17 mouse cellular contexts compared by ENCODE assay signal in the genomic region with DNA sequence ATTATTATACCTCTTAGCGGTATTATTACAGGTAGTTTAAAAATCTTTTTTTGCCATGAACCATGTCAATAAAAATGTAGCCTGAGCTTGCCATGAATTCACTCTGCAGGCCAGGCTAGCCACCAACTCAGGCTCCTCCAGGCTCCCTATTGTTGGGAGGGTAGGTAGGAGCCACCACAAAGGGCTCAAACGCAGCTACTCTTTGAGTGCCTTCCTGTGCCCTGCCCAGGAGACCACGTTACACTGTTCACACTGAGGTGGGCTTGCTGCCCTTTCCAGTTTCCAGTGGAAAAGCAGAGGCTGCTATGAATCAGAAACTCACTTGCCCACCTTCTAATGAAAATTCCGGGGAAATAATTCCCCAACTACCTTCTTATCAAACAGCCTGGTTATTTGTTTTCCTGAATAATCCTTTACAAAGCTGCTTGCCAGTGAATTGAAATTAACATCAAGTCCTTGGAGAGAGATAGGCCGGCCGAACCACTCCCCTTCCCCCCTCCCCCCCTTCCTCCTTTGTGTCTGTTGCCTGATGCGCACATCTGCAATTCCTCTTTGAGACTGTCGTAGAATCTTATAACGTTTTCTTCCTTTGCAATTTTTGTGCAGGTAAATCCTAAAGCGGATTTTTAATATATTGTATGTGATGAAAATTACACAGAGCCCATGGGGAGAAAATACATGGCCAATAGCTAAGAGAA. TPM values are rescaled to one million over a fixed set of nuclear protein-coding genes. Genes with fewer than 3 reads are reported as not detected.
DNase-seq lines count a peak whose midpoint lies in the region; ATAC-seq and TF ChIP-seq lines count a peak whose summit lies in the region.
"Had no signal": no experiment of that assay in that cellular context is flagged by ENCODE, and none has a peak within 500 bp of the region (broad histone marks: within the 10 kb centered on the region; RNA-seq: fewer than 3 reads in every experiment).

No protein-coding gene starts in this region.

- WGBS in neural tube, embryonic 11.5 days = 16% methylated on average over 10 of the region's 10 CpGs
- WGBS in forebrain, postnatal 0 days = 15% methylated on average over 10 of the region's 10 CpGs
- 14% methylated on average over 10 of the region's 10 CpGs for WGBS in midbrain, embryonic 10.5 days
- 16% methylated on average over 10 of the region's 10 CpGs for WGBS in neural tube, embryonic 15.5 days

- H3K4me3 ChIP-seq in neural tube, embryonic 11.5 days (ENCODE audit: low read depth, low read length) = no peak overlapping the region
- no peak overlapping the region for H3K4me3 ChIP-seq in forebrain, postnatal 0 days (ENCODE audit: low read depth, low read length)
- 0 out of 2 replicates have a peak overlapping the region, but pooled peaks have one; percentile 18 for H3K4me3 ChIP-seq in midbrain, embryonic 10.5 days
- H3K4me3 ChIP-seq in neural tube, embryonic 15.5 days (replicated peaks) = no peak overlapping the region
- H3K4me3 ChIP-seq: embryonic facial prominence, embryonic 12.5 days; left cerebral cortex, adult 2 months had no signal

- no peak overlapping the region for H3K4me2 ChIP-seq in neural tube, embryonic 11.5 days (ENCODE audit: low read depth)
- no peak overlapping the region for H3K4me2 ChIP-seq in forebrain, postnatal 0 days (ENCODE audit: low read depth)
- no peak overlapping the region for H3K4me2 ChIP-seq in neural tube, embryonic 15.5 days
- H3K4me2 ChIP-seq: embryonic facial prominence, embryonic 12.5 days had no signal

- no peak for TF ChIP-seq CTCF in forebrain, postnatal 0 days (IDR thresholded peaks at IDR 0.05; ENCODE audit: low read depth)

- H3K36me3 ChIP-seq in neural tube, embryonic 11.5 days (ENCODE audit: control insufficient read depth, insufficient read depth, low read length) = no peaks in the 10 kb centered on the region
- H3K36me3 ChIP-seq in forebrain, postnatal 0 days (ENCODE audit: insufficient read depth) = no peaks in the 10 kb centered on the region
- no peaks in the 10 kb centered on the region for H3K36me3 ChIP-seq in midbrain, embryonic 10.5 days
- no peaks in the 10 kb centered on the region for H3K36me3 ChIP-seq in neural tube, embryonic 15.5 days
- H3K36me3 ChIP-seq: embryonic facial prominence, embryonic 12.5 days had no signal

- no peaks in the 10 kb centered on the region for H3K9me3 ChIP-seq in neural tube, embryonic 11.5 days (ENCODE audit: control insufficient read depth, low read length)
- no peaks in the 10 kb centered on the region for H3K9me3 ChIP-seq in forebrain, postnatal 0 days (ENCODE audit: low read length)
- H3K9me3 ChIP-seq in midbrain, embryonic 10.5 days (replicated peaks) = no peaks in the 10 kb centered on the region
- no peaks in the 10 kb centered on the region for H3K9me3 ChIP-seq in neural tube, embryonic 15.5 days (replicated peaks)
- H3K9me3 ChIP-seq: embryonic facial prominence, embryonic 12.5 days had no signal

- 0 out of 2 replicates have a peak, but pooled peaks cover 3% of the 10 kb centered on the region for H3K4me1 ChIP-seq in neural tube, embryonic 11.5 days (ENCODE audit: control insufficient read depth, insufficient read depth, low read length)
- no peaks in the 10 kb centered on the region for H3K4me1 ChIP-seq in forebrain, postnatal 0 days (ENCODE audit: insufficient read depth)
- peaks cover 28% of the 10 kb centered on the region for H3K4me1 ChIP-seq in midbrain, embryonic 10.5 days
- peaks cover 13% of the 10 kb centered on the region; the same call in 1 of the 2 replicates for H3K4me1 ChIP-seq in neural tube, embryonic 15.5 days

- peak; percentile 31 for DNase-seq in neural tube, embryonic 11.5 days (ENCODE audit: low spot score)
- no peak for DNase-seq in neural tube, embryonic 10.5 days (ENCODE audit: extremely low spot score, low spot score)
- no peak for DNase-seq in forebrain, postnatal 0 days
- peak; percentile 48 for DNase-seq in midbrain, embryonic 10.5 days (ENCODE audit: low spot score)
- DNase-seq in left cerebral cortex, adult 8-10 months (ENCODE audit: low spot score in 2 of 2) = no peak
- no peak for DNase-seq in frontal cortex, adult 2 months (ENCODE audit: extremely low spot score in 1 of 2, low spot score in 1 of 2)
- DNase-seq: cerebellum, adult 2 months; gastrocnemius, postnatal 25 days; kidney, adult 9 months; liver, postnatal 0 days; lung, postnatal 36 days; thymus, postnatal 25 days had no signal

- H3K27me3 ChIP-seq in neural tube, embryonic 11.5 days (ENCODE audit: control insufficient read depth, insufficient read depth, low read length) = no peaks in the 10 kb centered on the region
- no peaks in the 10 kb centered on the region for H3K27me3 ChIP-seq in forebrain, postnatal 0 days (ENCODE audit: insufficient read depth, low read length)
- H3K27me3 ChIP-seq in midbrain, embryonic 10.5 days (ENCODE audit: low read depth, poor library complexity, severe bottlenecking) = 0 out of 2 replicates have a peak, but pooled peaks cover 3% of the 10 kb centered on the region
- no peaks in the 10 kb centered on the region for H3K27me3 ChIP-seq in neural tube, embryonic 15.5 days (replicated peaks)
- H3K27me3 ChIP-seq: embryonic facial prominence, embryonic 12.5 days had no signal

- no peak overlapping the region for H3K9ac ChIP-seq in neural tube, embryonic 11.5 days (ENCODE audit: low read length)
- no peak overlapping the region for H3K9ac ChIP-seq in forebrain, postnatal 0 days
- H3K9ac ChIP-seq in neural tube, embryonic 15.5 days (replicated peaks) = no peak overlapping the region
- H3K9ac ChIP-seq: embryonic facial prominence, embryonic 12.5 days; liver, postnatal 0 days had no signal

- ATAC-seq in neural tube, embryonic 11.5 days (ENCODE audit: insufficient read depth, low FRiP score, low TSS enrichment) = no peak
- peak; percentile 42; the same call in 1 of the 2 replicates for ATAC-seq in forebrain, postnatal 0 days
- ATAC-seq in neural tube, embryonic 15.5 days (ENCODE audit: low FRiP score) = peak; percentile 48; the same call in 1 of the 2 replicates
- ATAC-seq in CD4-positive, CD25-positive, alpha-beta regulatory T cell, adult 4 months = no peak
- ATAC-seq: liver, postnatal 0 days had no signal

- H3K27ac ChIP-seq in neural tube, embryonic 11.5 days (ENCODE audit: low read depth, low read length) = no peak overlapping the region
- H3K27ac ChIP-seq in forebrain, postnatal 0 days (ENCODE audit: low read depth, low read length) = no peak overlapping the region
- H3K27ac ChIP-seq in midbrain, embryonic 10.5 days (replicated peaks) = peak overlapping the region; percentile 63
- H3K27ac ChIP-seq in neural tube, embryonic 15.5 days (replicated peaks) = peak overlapping the region; percentile 68
- H3K27ac ChIP-seq: embryonic facial prominence, embryonic 12.5 days; left cerebral cortex, adult 2 months had no signal

RNA-seq across cellular contexts. Expression of a gene that starts 44.6 kb away (rescaled TPM):
- 20.4 and 25.0 TPM in 2 replicates for polyA plus RNA-seq in neural tube, embryonic 11.5 days (2014; fragmentation: Nextera tagmentation; extraction: Ambion mirVana)
- total RNA-seq in forebrain, postnatal 0 days (2014; rRNA removed) = 67.6 and 103 TPM in 2 replicates
- polyA plus RNA-seq in forebrain, postnatal 0 days (2015; fragmentation: Nextera tagmentation; extraction: Ambion mirVana) = 33.0 and 58.4 TPM in 2 replicates
- 11.1 and 15.0 TPM in 2 replicates for polyA plus RNA-seq in midbrain, embryonic 10.5 days (2016; fragmentation: Nextera tagmentation; extraction: Ambion mirVana)
- 43.6 and 46.0 TPM in 2 replicates for polyA plus RNA-seq in neural tube, embryonic 15.5 days (2015; fragmentation: Nextera tagmentation; extraction: Ambion mirVana)
- not detected for polyA plus RNA-seq in CD4-positive, CD25-positive, alpha-beta regulatory T cell, adult 4 months (2017; shearing (Covaris generic))
- total RNA-seq in left cerebral cortex, adult 8-10 months (2022) = 100 to 1,000 TPM; 150 to 160 (median 156) TPM
- 103 and 104 TPM in 2 replicates for polyA plus RNA-seq in frontal cortex, adult 2 months (2012; rRNA removed)
- total RNA-seq: monocyte, adult 5-6 weeks had no signal

Comparison
In these comparisons a context has a peak if more than half of its experiments do, and no peak if none do; other contexts are left out.
1. ATAC-seq: peak in forebrain, postnatal 0 days (single experiment) and neural tube, embryonic 15.5 days (single experiment); none in neural tube, embryonic 11.5 days (single experiment) and CD4-positive, CD25-positive, alpha-beta regulatory T cell, adult 4 months (single experiment).
2. DNase-seq: peak in neural tube, embryonic 11.5 days (single experiment) and midbrain, embryonic 10.5 days (single experiment); none in neural tube, embryonic 10.5 days (single experiment), forebrain, postnatal 0 days (single experiment), left cerebral cortex, adult 8-10 months (0 of 2) and frontal cortex, adult 2 months (0 of 2).
3. H3K27ac ChIP-seq: peak in midbrain, embryonic 10.5 days (single experiment) and neural tube, embryonic 15.5 days (single experiment); none in neural tube, embryonic 11.5 days (single experiment) and forebrain, postnatal 0 days (single experiment).
4. RNA of a gene that starts 44.6 kb away (polyA plus RNA-seq): 103 to 104 TPM in frontal cortex, adult 2 months, 33.0 to 58.4 TPM in forebrain, postnatal 0 days, 43.6 to 46.0 TPM in neural tube, embryonic 15.5 days, 20.4 to 25.0 TPM in neural tube, embryonic 11.5 days and 11.1 to 15.0 TPM in midbrain, embryonic 10.5 days; not detected in CD4-positive, CD25-positive, alpha-beta regulatory T cell, adult 4 months; every median in the first group is over 10 times any median in the second.